ENCODE assay signal across 9 mouse cellular contexts in the genomic region with DNA sequence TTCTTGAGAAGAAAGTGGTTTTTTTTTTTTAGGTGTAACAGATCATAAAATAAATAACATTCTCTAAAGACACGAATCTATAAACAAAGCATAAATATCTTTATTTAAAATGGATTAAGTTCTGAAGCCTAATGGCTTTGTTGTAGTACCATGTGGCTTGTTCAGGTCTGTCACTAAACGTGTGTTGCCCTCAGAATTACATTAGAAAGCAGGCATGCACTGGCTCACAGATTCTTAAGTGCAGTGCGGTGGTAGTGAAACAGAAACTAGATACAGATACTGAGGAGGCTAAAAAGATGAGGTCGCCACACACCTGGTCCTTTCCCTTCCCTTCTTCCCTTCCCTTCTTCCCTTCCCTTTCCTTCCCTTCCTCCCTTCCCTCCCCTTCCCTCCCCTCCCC.
DNase-seq lines count a peak whose midpoint lies in the region; ATAC-seq and TF ChIP-seq lines count a peak whose summit lies in the region.
"Had no signal": no experiment of that assay in that cellular context is flagged by ENCODE, and none has a peak within 500 bp of the region (broad histone marks: within the 10 kb centered on the region; RNA-seq: fewer than 3 reads in every experiment).

No protein-coding gene starts in this region.

- no peaks in the 10 kb centered on the region for H3K36me3 ChIP-seq in lung, embryonic 14.5 days (ENCODE audit: insufficient read depth)
- H3K36me3 ChIP-seq in ES-E14 (ENCODE audit: control insufficient read depth, insufficient read depth, low read length, poor library complexity, severe bottlenecking): no peaks in the 10 kb centered on the region
- H3K36me3 ChIP-seq in hindbrain, embryonic 10.5 days: no peaks in the 10 kb centered on the region
- H3K36me3 ChIP-seq: hindbrain, embryonic 15.5 days had no signal

- no peak overlapping the region for H3K27ac ChIP-seq in lung, embryonic 14.5 days (ENCODE audit: low read depth)
- H3K27ac ChIP-seq in ES-E14 (ENCODE audit: insufficient read depth, low read depth, low read length, poor library complexity, severe bottlenecking): peak overlapping the region; percentile 57; the same call in 1 of the 2 replicates
- H3K27ac ChIP-seq in hindbrain, embryonic 10.5 days: no peak overlapping the region
- H3K27ac ChIP-seq: hindbrain, embryonic 15.5 days had no signal

- TF ChIP-seq POLR2A in lung, adult 2 months (IDR thresholded peaks at IDR 0.05; ENCODE audit: borderline replicate concordance, extremely low read depth, low read depth, low read length): no peak

- no peak overlapping the region for H3K4me2 ChIP-seq in lung, embryonic 14.5 days

- no peaks in the 10 kb centered on the region for H3K9me3 ChIP-seq in lung, embryonic 14.5 days (ENCODE audit: low read depth, low read length)
- no peaks in the 10 kb centered on the region for H3K9me3 ChIP-seq in ES-E14 (ENCODE audit: control insufficient read depth, insufficient read depth, low read depth, low read length)
- H3K9me3 ChIP-seq in hindbrain, embryonic 10.5 days: no peaks in the 10 kb centered on the region
- H3K9me3 ChIP-seq: hindbrain, embryonic 15.5 days had no signal

- no peak for ATAC-seq in lung, embryonic 14.5 days (ENCODE audit: insufficient read depth)
- peak; percentile 34; the same call in 1 of the 2 replicates for ATAC-seq in neutrophil, adult 5-6 weeks (ENCODE audit: extremely low read depth, insufficient number of reproducible peaks, low FRiP score, poor library complexity, severe bottlenecking)
- no peak for ATAC-seq in erythroid progenitor cell, adult 5-6 weeks (replicated peaks; ENCODE audit: low FRiP score, poor library complexity, severe bottlenecking)

- no peak for TF ChIP-seq CTCF in lung, embryonic 14.5 days (IDR thresholded peaks at IDR 0.05; ENCODE audit: low read depth)
- no peak for TF ChIP-seq CTCF in lung, adult 2 months (IDR thresholded peaks at IDR 0.05; ENCODE audit: insufficient read depth, low read length)

- H3K9ac ChIP-seq in lung, embryonic 14.5 days: no peak overlapping the region
- no peak overlapping the region for H3K9ac ChIP-seq in ES-E14 (ENCODE audit: insufficient read depth, low read depth, low read length, poor library complexity, severe bottlenecking)
- H3K9ac ChIP-seq: hindbrain, embryonic 15.5 days had no signal

- no peak overlapping the region for H3K4me3 ChIP-seq in lung, embryonic 14.5 days (ENCODE audit: low read depth, low read length)
- no peak overlapping the region for H3K4me3 ChIP-seq in lung, adult 2 months (replicated peaks; ENCODE audit: extremely low read depth, low read depth, low read length)
- no peak overlapping the region for H3K4me3 ChIP-seq in ES-E14 (ENCODE audit: insufficient read depth in 1 of 2, low read depth in 1 of 2, low read length in 2 of 2, poor library complexity in 1 of 2, severe bottlenecking in 1 of 2)
- no peak overlapping the region; the same call in 1 of the 2 replicates for H3K4me3 ChIP-seq in hindbrain, embryonic 10.5 days

- DNase-seq in lung, embryonic 14.5 days: peak; percentile 27
- DNase-seq in lung, adult 2 months: no peak
- DNase-seq in ES-E14 (ENCODE audit: low read depth, low spot score): no peak
- peak; percentile 76 for DNase-seq in induced T-regulatory cell, adult 2 months (ENCODE audit: low read depth)
- no peak for DNase-seq in hindbrain, embryonic 10.5 days (ENCODE audit: low spot score)
- DNase-seq: layer of hippocampus, postnatal 36 days had no signal

- no peaks in the 10 kb centered on the region for H3K27me3 ChIP-seq in lung, embryonic 14.5 days (ENCODE audit: insufficient read depth, low read length)
- 0 out of 2 replicates have a peak, but pooled peaks cover 4% of the 10 kb centered on the region for H3K27me3 ChIP-seq in hindbrain, embryonic 10.5 days (ENCODE audit: insufficient read depth, poor library complexity, severe bottlenecking)

- peaks cover 34% of the 10 kb centered on the region for H3K4me1 ChIP-seq in lung, embryonic 14.5 days (ENCODE audit: insufficient read depth)
- peaks cover 12% of the 10 kb centered on the region for H3K4me1 ChIP-seq in lung, adult 2 months (ENCODE audit: control insufficient read depth, insufficient read depth, low read length)
- H3K4me1 ChIP-seq in ES-E14 (ENCODE audit: control insufficient read depth in 2 of 2, insufficient read depth in 2 of 2, low read length in 2 of 2, poor library complexity in 1 of 2): peaks cover 3 to 21% of the 10 kb centered on the region in 2 experiments
- H3K4me1 ChIP-seq in hindbrain, embryonic 10.5 days (replicated peaks): peaks cover 40% of the 10 kb centered on the region

- 39% methylated on average over 4 of the region's 4 CpGs for WGBS in lung, embryonic 14.5 days
- 15% methylated on average over 4 of the region's 4 CpGs for WGBS in lung, adult 2 months
- 51% methylated on average over 4 of the region's 4 CpGs for WGBS in hindbrain, embryonic 10.5 days

- in situ Hi-C loops in ES-E14 (cut with MboI; ENCODE audit: low sequenced_read_pairs in 2 of 2, unreplicated experiment in 2 of 2): no loop called here

TF ChIP-seq in ES-E14, 5 proteins besides CTCF, POLR2A, EP300 and RAD21:
- TF ChIP-seq HCFC1 (IDR thresholded peaks at IDR 0.05; ENCODE audit: borderline replicate concordance, insufficient read depth, low read length): no peak
- no peak for TF ChIP-seq CHD2 (IDR thresholded peaks at IDR 0.05; ENCODE audit: low read depth, low read length)
- no peak for TF ChIP-seq MAFK (IDR thresholded peaks at IDR 0.05; ENCODE audit: insufficient read depth, low read depth, low read length)
- no peak for TF ChIP-seq ZC3H11A (IDR thresholded peaks at IDR 0.05; ENCODE audit: borderline replicate concordance, low read depth, low read length)
- no peak for TF ChIP-seq ZNF384 (IDR thresholded peaks at IDR 0.05; ENCODE audit: low read depth, low read length)

Comparison
In these comparisons a context has a peak if more than half of its experiments do, and no peak if none do; other contexts are left out.
1. DNase-seq: peak in lung, embryonic 14.5 days (single experiment) and induced T-regulatory cell, adult 2 months (single experiment); none in lung, adult 2 months (single experiment), ES-E14 (single experiment) and hindbrain, embryonic 10.5 days (single experiment).